Mouse (Mus musculus): ENCODE data around the gene Fcrls. TPM values are rescaled to one million over a fixed set of nuclear protein-coding genes. Genes with fewer than 3 reads are reported as not detected.

Fcrls gene
- polyA plus RNA-seq, 1 experiment from 2014 or later: 13.8 TPM

DNA sequence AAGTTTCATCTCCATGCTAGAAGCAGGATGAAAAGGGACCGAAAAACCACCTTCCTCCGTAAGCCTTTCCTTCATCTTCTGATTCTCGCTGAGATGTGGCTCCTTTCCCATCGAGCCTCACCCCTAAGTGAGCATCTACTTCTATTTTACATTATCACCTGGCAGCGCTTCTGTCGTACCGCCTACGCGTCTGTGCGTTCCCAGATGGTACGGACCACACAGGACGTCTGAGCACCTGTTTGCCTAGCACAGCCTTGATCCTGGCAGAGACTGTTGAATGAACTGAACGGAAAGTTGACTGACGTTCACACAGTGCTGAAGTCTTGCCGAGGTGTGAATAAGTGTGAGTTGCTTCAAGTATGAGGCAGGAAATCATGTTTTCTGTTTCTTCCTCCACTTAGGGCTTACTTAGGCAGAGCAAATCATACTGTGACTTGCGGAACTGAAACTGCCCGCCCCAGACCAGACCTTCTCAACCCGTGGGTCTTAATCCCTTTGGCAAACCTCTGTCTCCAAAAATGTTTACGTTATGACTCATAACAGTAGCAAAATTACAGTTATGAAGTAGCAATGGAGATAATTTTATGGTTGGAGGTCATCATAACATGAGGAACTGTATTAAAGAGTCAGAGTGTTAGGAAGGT lies 49.2 kb downstream of the Fcrls start:
- Histone ChIP-seq H3K36me3 (no peaks in the 10 kb centered on the region), H3K27me3 (no peaks in the 10 kb centered on the region), H3K9me3 (no peaks in the 10 kb centered on the region), H3K4me1 (replicated peaks) (no peaks in the 10 kb centered on the region), H3K9ac (no peak overlapping the region), H3K4me2 (no peak overlapping the region), H3K27ac (replicated peaks) (no peak overlapping the region), H3K4me3 (no peak overlapping the region)
- 91% methylated on average over 19 of the region's 19 CpGs for WGBS
- no peak for ATAC-seq (ENCODE audit: low read depth)

DNA sequence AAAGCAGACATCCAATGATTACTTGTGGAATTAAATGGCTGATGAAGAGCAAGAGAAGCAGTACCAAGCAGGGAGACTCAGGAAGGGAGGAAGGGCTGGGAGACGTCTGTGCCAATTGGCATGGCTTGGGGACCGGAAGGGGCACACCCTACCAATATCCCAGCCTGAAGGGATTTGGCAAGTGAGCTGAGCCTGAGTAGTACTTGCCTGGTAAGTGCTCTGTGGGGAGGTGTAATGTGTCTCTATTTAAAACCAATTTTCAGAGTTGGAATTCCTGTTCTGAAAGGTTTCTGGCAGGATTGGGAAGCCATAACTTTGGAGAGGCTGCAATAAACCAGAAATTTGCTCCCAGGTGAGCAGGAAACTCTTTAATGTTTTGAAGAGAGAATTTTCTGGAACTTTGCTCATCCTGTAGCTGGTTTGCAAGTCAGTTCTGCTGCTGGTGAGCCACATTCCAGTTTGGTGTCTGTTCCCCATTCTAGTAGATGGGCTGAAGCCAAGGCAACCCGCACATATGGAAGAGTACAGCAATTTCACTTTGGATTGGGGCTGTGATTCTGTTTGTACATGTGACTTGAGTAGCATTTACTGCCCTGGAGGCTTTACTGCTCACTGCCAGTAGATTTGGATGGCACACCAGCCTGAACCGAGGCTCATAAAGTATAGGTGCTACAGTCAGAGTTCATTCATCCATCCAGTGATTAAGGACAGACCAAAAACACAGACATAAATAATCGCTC lies 57.0 kb downstream of the Fcrls start:
- H3K27me3 ChIP-seq: no peaks in the 10 kb centered on the region
- no peaks in the 10 kb centered on the region for H3K4me1 ChIP-seq (replicated peaks)
- 88% methylated on average over 5 of the region's 5 CpGs for WGBS
- ATAC-seq (ENCODE audit: low read depth): no peak
- no peak overlapping the region for H3K4me3 ChIP-seq
- no peak overlapping the region for H3K9ac ChIP-seq
- H3K4me2 ChIP-seq: no peak overlapping the region
- H3K27ac ChIP-seq (replicated peaks): no peak overlapping the region
- H3K9me3 ChIP-seq: no peaks in the 10 kb centered on the region
- no peaks in the 10 kb centered on the region for H3K36me3 ChIP-seq

Other genes with a start within 250 kb of the Fcrls start
- 9.8 and 10.4 TPM in 2 replicates for gene Kirrel, start 89.0 kb downstream of the Fcrls start, polyA plus RNA-seq (2015; fragmentation: Nextera tagmentation; extraction: Ambion mirVana)
- not detected in 2 replicates for gene Cd5l, start 94.1 kb upstream of the Fcrls start, polyA plus RNA-seq (2015; fragmentation: Nextera tagmentation; extraction: Ambion mirVana)
- gene Fcrl1, start 112.6 kb upstream of the Fcrls start, polyA plus RNA-seq (2015; fragmentation: Nextera tagmentation; extraction: Ambion mirVana): 0.17 TPM in 1 of 2 replicates, not detected in the other
- gene Fcrl5, start 172.0 kb upstream of the Fcrls start, polyA plus RNA-seq (2015; fragmentation: Nextera tagmentation; extraction: Ambion mirVana): not detected in 2 replicates